Mouse (Mus musculus) neural tube, embryonic 14.5 days (tissue): ENCODE measurements around the gene Perp. TPM values are rescaled to one million over a fixed set of nuclear protein-coding genes. Genes with fewer than 3 reads are reported as not detected.

ENCODE experiments used
- ATAC-seq: fragments of 200-750 bp; cut with Nextera tagmentation; 2 replicates; pipeline ENCODE4 v1.8.0; 2017; ENCODE audit warnings: low read depth, mild to moderate bottlenecking, moderate TSS enrichment, moderate library complexity
- H3K27ac ChIP-seq: fragments of 300-500 bp; sonication (generic); 2 replicates; pipeline ENCODE4 v1.5.1; 2014; ENCODE audit warnings: low read depth, mild to moderate bottlenecking, control low read depth, low read length, moderate library complexity, mixed read lengths
- H3K27me3 ChIP-seq: fragments of 300-500 bp; sonication (generic); 2 replicates; pipeline ENCODE4 v1.6.1; 2014; ENCODE audit warnings: low read length; ENCODE audit not compliant: control insufficient read depth, insufficient read depth
- H3K36me3 ChIP-seq: fragments of 300-500 bp; sonication (generic); 2 replicates; pipeline ENCODE4 v1.6.1; 2014; ENCODE audit warnings: low read length, mixed read lengths; ENCODE audit not compliant: control insufficient read depth, insufficient read depth
- H3K4me1 ChIP-seq: fragments of 300-500 bp; sonication (generic); 2 replicates; pipeline ENCODE4 v1.6.1; 2014; ENCODE audit warnings: low read length; ENCODE audit not compliant: control insufficient read depth, insufficient read depth
- H3K4me2 ChIP-seq: fragments of 300-500 bp; sonication (generic); 2 replicates; pipeline ENCODE4 v1.6.1; 2014; ENCODE audit warnings: mild to moderate bottlenecking, low read depth, low read length, control low read depth
- H3K4me3 ChIP-seq: fragments of 300-500 bp; sonication (generic); 2 replicates; pipeline ENCODE4 v1.5.1; 2014; ENCODE audit warnings: low read depth, low read length, control low read depth, mixed read lengths
- H3K9ac ChIP-seq: fragments of 300-500 bp; sonication (generic); replicated peaks from 2 replicates; pipeline ENCODE4 v1.6.1; 2014; ENCODE audit warnings: low read depth, mild to moderate bottlenecking, control low read depth, low read length, mixed read lengths
- H3K9me3 ChIP-seq: fragments of 300-500 bp; sonication (generic); 2 replicates; pipeline ENCODE4 v1.6.1; 2016; ENCODE audit warnings: low read length; ENCODE audit not compliant: control insufficient read depth
- WGBS: fragments of 180-500 bp; shearing (Covaris S2); extraction: QIAGEN DNeasy Blood & Tissue Kit; methylation state at CpG from one replicate; pipeline ENCODE4 v1.1.7; 2014; 5-methylcytosine and 5-hydroxymethylcytosine counted together
- polyA plus RNA-seq: library from polyadenylated mRNA; unstranded; fragments of >200 nt; fragmentation: Nextera tagmentation; extraction: Ambion mirVana; gene quantifications from 2 replicates; pipeline ENCODE4 v1.2.1, GENCODE M21; 2014

The Perp gene
- polyA plus RNA-seq, 1 experiment from 2014 or later = 8.7 TPM

- WGBS = 29% methylated on average over 6 of the region's 6 CpGs
- no peak overlapping the region for H3K4me2 ChIP-seq
- H3K4me1 ChIP-seq = no peaks in the 10 kb centered on the region
These were observed 59.3 kb downstream of the Perp start for GRCm38 (mm10) chr10:18904108-18904507.

More at GRCm38 (mm10) chr10:18904108-18904507, 59.3 kb downstream of the Perp start:
- Histone ChIP-seq H3K36me3 (no peaks in the 10 kb centered on the region), H3K27me3 (no peaks in the 10 kb centered on the region), H3K9ac (no peak overlapping the region), H3K4me3 (no peak overlapping the region), H3K9me3 (no peaks in the 10 kb centered on the region), H3K27ac (no peak overlapping the region)
- ATAC-seq = no peak

Other genes starting within 250 kb of the Perp start
- gene Arfgef3, start 101.1 kb upstream of the Perp start, polyA plus RNA-seq = 9.3 and 12.5 TPM in 2 replicates
- 0.22 and 0.44 TPM in 2 replicates for gene Gm4922, start 58.2 kb upstream of the Perp start, polyA plus RNA-seq
- 2.1 and 2.7 TPM in 2 replicates for gene Tnfaip3, start 170.6 kb downstream of the Perp start, polyA plus RNA-seq